Mouse (Mus musculus): ENCODE data around the gene Actl6a.

DNA sequence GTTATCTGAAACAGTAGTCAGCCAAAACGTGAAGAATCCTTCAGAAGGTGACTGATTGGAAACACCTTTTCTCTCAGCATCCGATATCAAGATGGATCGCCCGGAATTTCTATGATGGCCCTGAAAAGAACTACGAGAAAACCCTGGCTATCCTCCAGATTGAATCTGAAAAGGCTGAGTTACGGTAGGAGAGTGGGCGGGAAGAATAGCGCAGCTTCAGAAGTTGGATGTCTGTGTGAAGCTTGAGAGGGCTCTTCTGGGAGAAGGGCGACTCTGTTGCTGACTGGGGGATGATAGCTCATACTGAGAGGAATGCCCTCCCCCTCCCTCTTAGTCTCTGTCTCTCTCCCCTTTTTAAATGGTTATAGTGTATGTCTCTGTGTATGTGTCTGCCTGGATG lies 42.3 kb downstream of the Actl6a start:
- TF ChIP-seq CTCF (IDR thresholded peaks at IDR 0.05; ENCODE audit: low read depth) = no peak
- no peak for TF ChIP-seq EP300 (IDR thresholded peaks at IDR 0.05; ENCODE audit: low read depth)
